Mouse (Mus musculus): ENCODE measurements around the gene Tmem184b.
A peak's percentile ranks its signal among the peaks of the same experiment; 100 is the strongest.

Gene Tmem184b

GRCm38 (mm10) chr15:79368313-79368811, 35.0 kb downstream of the Tmem184b start:
- no peak for DNase-seq (ENCODE audit: low spot score in 2 of 2)

- DNase-seq (ENCODE audit: low spot score in 2 of 2) = no peak
These were observed 37.0 kb downstream of the Tmem184b start for GRCm38 (mm10) chr15:79366402-79366801.

GRCm38 (mm10) chr15:79365068-79365467, 38.3 kb downstream of the Tmem184b start:
- DNase-seq (ENCODE audit: low spot score in 2 of 2) = no peak

- DNase-seq (ENCODE audit: low spot score in 2 of 2) = no peak
These were observed 39.2 kb downstream of the Tmem184b start for GRCm38 (mm10) chr15:79364120-79364519.

GRCm38 (mm10) chr15:79361023-79361422, 42.3 kb downstream of the Tmem184b start:
- no peak for DNase-seq (ENCODE audit: low spot score in 2 of 2)

GRCm38 (mm10) chr15:79360371-79360770, 43.0 kb downstream of the Tmem184b start:
- no peak for DNase-seq (ENCODE audit: low spot score in 2 of 2)

GRCm38 (mm10) chr15:79359954-79360353, 43.4 kb downstream of the Tmem184b start:
- DNase-seq (ENCODE audit: low spot score in 2 of 2) = no peak

- no peak for DNase-seq (ENCODE audit: low spot score in 2 of 2)
These were observed 45.2 kb downstream of the Tmem184b start for GRCm38 (mm10) chr15:79357974-79358690.

- peak in 1 of 2 experiments; percentile 65 for DNase-seq (ENCODE audit: low spot score in 2 of 2)
These were observed 46.1 kb downstream of the Tmem184b start for GRCm38 (mm10) chr15:79357036-79357911.

GRCm38 (mm10) chr15:79356481-79356880, 46.9 kb downstream of the Tmem184b start:
- DNase-seq (ENCODE audit: low spot score in 2 of 2) = no peak

GRCm38 (mm10) chr15:79354619-79355018, 48.8 kb downstream of the Tmem184b start:
- no peak for DNase-seq (ENCODE audit: low spot score in 2 of 2)

GRCm38 (mm10) chr15:79353690-79354305, 49.6 kb downstream of the Tmem184b start:
- no peak for DNase-seq (ENCODE audit: low spot score in 2 of 2)

- DNase-seq (ENCODE audit: low spot score in 2 of 2) = no peak
These were observed 50.9 kb downstream of the Tmem184b start for GRCm38 (mm10) chr15:79352479-79352878.

- no peak for DNase-seq (ENCODE audit: low spot score in 2 of 2)
These were observed 52.0 kb downstream of the Tmem184b start for GRCm38 (mm10) chr15:79351331-79351767.

GRCm38 (mm10) chr15:79350866-79351265, 52.5 kb downstream of the Tmem184b start:
- DNase-seq (ENCODE audit: low spot score in 2 of 2) = no peak

GRCm38 (mm10) chr15:79348651-79349050, 54.7 kb downstream of the Tmem184b start:
- DNase-seq (ENCODE audit: low spot score in 2 of 2) = peak in 1 of 2 experiments; percentile 11

GRCm38 (mm10) chr15:79347845-79348506, 55.4 kb downstream of the Tmem184b start:
- peak in 1 of 2 experiments; percentile 31 for DNase-seq (ENCODE audit: low spot score in 2 of 2)

GRCm38 (mm10) chr15:79347165-79347844, 56.1 kb downstream of the Tmem184b start:
- DNase-seq (ENCODE audit: low spot score in 2 of 2) = peak; percentile 85 to 90

- no peak for DNase-seq (ENCODE audit: low spot score in 2 of 2)
These were observed 57.1 kb downstream of the Tmem184b start, which contains the start of gene Maff for GRCm38 (mm10) chr15:79346051-79346793. Gene Maff (plus strand): TSS chr15:79346621.

GRCm38 (mm10) chr15:79344627-79345026, 58.7 kb downstream of the Tmem184b start:
- DNase-seq (ENCODE audit: low spot score in 2 of 2) = no peak

Data from frontal cortex, postnatal 10 days (tissue).